Mouse (Mus musculus) stomach, embryonic 15.5 days (tissue): ENCODE measurements around the gene Rbfox1. TPM values are rescaled to one million over a fixed set of nuclear protein-coding genes. Genes with fewer than 3 reads are reported as not detected.
A peak's percentile ranks its signal among the peaks of the same experiment; 100 is the strongest.

Experiments used
- ATAC-seq: fragments of 200-750 bp; cut with Nextera tagmentation; 2 replicates; pipeline ENCODE4 v1.8.0; 2017; ENCODE audit warnings: low read depth, moderate number of reproducible peaks, moderate TSS enrichment; ENCODE audit not compliant: insufficient read depth, low FRiP score
- H3K27ac ChIP-seq: fragments of 300-500 bp; sonication (generic); 2 replicates; pipeline ENCODE4 v1.5.1; 2015; ENCODE audit warnings: mild to moderate bottlenecking, inconsistent platforms
- H3K27me3 ChIP-seq: fragments of 300-500 bp; sonication (generic); replicated peaks from 2 replicates; pipeline ENCODE4 v1.6.1; 2015; ENCODE audit warnings: inconsistent platforms
- H3K36me3 ChIP-seq: fragments of 300-500 bp; sonication (generic); 2 replicates; pipeline ENCODE4 v1.6.1; 2015; ENCODE audit warnings: inconsistent platforms
- H3K4me1 ChIP-seq: fragments of 300-500 bp; sonication (generic); 2 replicates; pipeline ENCODE4 v1.6.1; 2015; ENCODE audit warnings: inconsistent platforms
- H3K4me2 ChIP-seq: fragments of 300-500 bp; sonication (generic); 2 replicates; pipeline ENCODE4 v1.6.1; 2015; ENCODE audit warnings: mild to moderate bottlenecking, inconsistent platforms
- H3K4me3 ChIP-seq: fragments of 300-500 bp; sonication (generic); replicated peaks from 2 replicates; pipeline ENCODE4 v1.5.1; 2015; ENCODE audit warnings: inconsistent platforms
- H3K9ac ChIP-seq: fragments of 300-500 bp; sonication (generic); 2 replicates; pipeline ENCODE4 v1.6.1; 2015; ENCODE audit warnings: inconsistent platforms
- H3K9me3 ChIP-seq: fragments of 300-500 bp; sonication (generic); 2 replicates; pipeline ENCODE4 v1.6.1; 2016; ENCODE audit warnings: inconsistent platforms
- WGBS: fragments of 180-500 bp; shearing (Covaris S2); methylation state at CpG from one replicate; pipeline ENCODE4 v1.1.7; 2015; 5-methylcytosine and 5-hydroxymethylcytosine counted together
- polyA plus RNA-seq: library from polyadenylated mRNA; unstranded; fragments of >200 nt; fragmentation: Nextera tagmentation; extraction: Ambion mirVana; gene quantifications from 2 replicates; pipeline ENCODE4 v1.2.1, GENCODE M21; 2015

The Rbfox1 gene
- polyA plus RNA-seq, result 2.5 and 3.5 TPM in 2 replicates

GRCm38 (mm10) chr16:5884746-5885689, at the start of gene Rbfox1:
Gene Rbfox1 (plus strand): TSS chr16:5885355.
- Histone ChIP-seq H3K36me3 (no peaks in the 10 kb centered on the region), H3K4me2 (peak within 1 kb of the TSS; percentile 37), H3K4me3 (peak within 1 kb of the TSS; percentile 21), H3K27me3 (peaks cover 28% of the 10 kb centered on the region), H3K4me1 (no peaks in the 10 kb centered on the region), H3K27ac (no peak within 1 kb of the TSS), H3K9ac (no peak within 1 kb of the TSS), H3K9me3 (no peaks in the 10 kb centered on the region)
- 1% methylated on average over 65 of the region's 69 CpGs for WGBS
- no peak for ATAC-seq

DNA sequence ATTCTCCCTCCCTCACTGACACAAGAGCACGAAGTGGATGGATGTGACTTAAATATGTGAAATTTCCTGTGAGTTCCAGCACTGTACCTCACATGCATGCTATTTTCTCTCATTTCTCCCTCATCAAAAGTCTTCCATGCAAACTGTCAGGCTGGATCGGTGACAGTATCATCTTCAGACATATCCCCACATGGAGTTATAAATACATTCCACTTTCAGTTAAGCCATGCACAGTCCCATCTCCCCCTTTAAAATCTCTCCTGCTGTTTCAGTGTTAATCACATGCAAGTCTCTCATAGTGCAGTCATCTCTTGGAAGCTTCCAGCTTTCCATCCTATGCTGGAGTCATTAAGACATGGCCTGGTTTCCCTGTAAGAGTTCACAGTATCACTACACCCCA, 48.4 kb upstream of the Rbfox1 start:
- Histone ChIP-seq H3K36me3 (no peaks in the 10 kb centered on the region), H3K4me2 (no peak overlapping the region), H3K9me3 (no peaks in the 10 kb centered on the region), H3K4me1 (no peaks in the 10 kb centered on the region), H3K27me3 (no peaks in the 10 kb centered on the region), H3K9ac (no peak overlapping the region), H3K4me3 (no peak overlapping the region), H3K27ac (no peak overlapping the region)
- WGBS, result 85% methylated on average over 2 of the region's 2 CpGs
- ATAC-seq, result no peak

GRCm38 (mm10) chr16:5841167-5841566, 44.0 kb upstream of the Rbfox1 start:
- Histone ChIP-seq H3K27me3 (no peaks in the 10 kb centered on the region), H3K9ac (no peak overlapping the region), H3K9me3 (no peaks in the 10 kb centered on the region), H3K36me3 (no peaks in the 10 kb centered on the region), H3K27ac (no peak overlapping the region), H3K4me1 (no peaks in the 10 kb centered on the region), H3K4me3 (no peak overlapping the region), H3K4me2 (no peak overlapping the region)
- no peak for ATAC-seq
- 65% methylated on average over 5 of the region's 5 CpGs for WGBS

DNA sequence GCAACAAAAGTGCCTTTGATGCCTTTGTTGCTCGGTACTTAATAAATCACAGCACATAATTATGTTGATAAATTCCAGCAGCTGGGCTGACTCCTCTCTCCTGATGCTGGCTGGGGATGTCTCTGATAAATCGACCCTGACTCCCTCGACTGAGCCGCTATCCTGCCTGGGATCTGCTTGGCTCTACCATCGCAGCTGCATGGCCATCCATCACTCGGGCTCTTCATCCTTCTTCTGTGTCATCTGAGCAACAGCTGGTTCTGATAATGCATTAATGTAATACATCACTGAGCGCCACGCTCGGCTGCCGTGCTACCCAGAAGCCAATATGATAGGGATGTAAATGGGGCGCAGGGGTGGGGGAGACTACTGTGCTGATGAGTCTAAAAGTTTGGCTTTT, 39.5 kb upstream of the Rbfox1 start:
- Histone ChIP-seq H3K4me3 (no peak overlapping the region), H3K4me2 (no peak overlapping the region), H3K27me3 (no peaks in the 10 kb centered on the region), H3K36me3 (no peaks in the 10 kb centered on the region), H3K27ac (no peak overlapping the region), H3K4me1 (no peaks in the 10 kb centered on the region), H3K9ac (no peak overlapping the region), H3K9me3 (no peaks in the 10 kb centered on the region)
- 39% methylated on average over 11 of the region's 11 CpGs for WGBS
- no peak; the same call in 1 of the 2 replicates for ATAC-seq

DNA sequence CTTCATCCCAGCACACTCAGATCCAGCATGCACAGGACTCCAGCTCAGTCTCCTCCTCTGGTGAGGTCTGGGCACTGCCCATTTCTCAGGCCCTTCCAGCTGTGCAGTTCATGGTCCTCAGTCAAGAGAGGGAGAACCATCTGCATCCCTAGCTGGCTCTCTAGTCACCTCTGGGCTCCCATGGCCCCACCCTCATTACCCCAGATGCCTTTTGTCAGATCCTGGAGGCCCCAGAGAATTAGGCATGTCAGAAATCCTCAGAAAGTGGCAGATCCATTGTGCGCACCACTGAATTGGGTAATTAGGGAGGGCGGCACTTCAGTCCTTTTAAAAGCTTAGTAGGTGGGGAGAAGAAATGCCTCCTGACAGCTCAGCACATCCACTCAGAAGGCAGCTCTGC, 32.1 kb upstream of the Rbfox1 start:
- no peaks in the 10 kb centered on the region for H3K36me3 ChIP-seq
- WGBS, result 84% methylated on average over 2 of the region's 2 CpGs
- no peak for ATAC-seq
- H3K9me3 ChIP-seq, result no peaks in the 10 kb centered on the region
- H3K9ac ChIP-seq, result no peak overlapping the region
- no peaks in the 10 kb centered on the region for H3K4me1 ChIP-seq
- no peak overlapping the region for H3K4me3 ChIP-seq
- no peak overlapping the region for H3K27ac ChIP-seq
- no peak overlapping the region for H3K4me2 ChIP-seq
- no peaks in the 10 kb centered on the region for H3K27me3 ChIP-seq

- no peak overlapping the region for H3K4me2 ChIP-seq
- no peaks in the 10 kb centered on the region for H3K4me1 ChIP-seq
- H3K9me3 ChIP-seq, result no peaks in the 10 kb centered on the region
- no peak overlapping the region for H3K27ac ChIP-seq
- 86% methylated on average over 4 of the region's 4 CpGs for WGBS
- H3K9ac ChIP-seq, result no peak overlapping the region
- no peaks in the 10 kb centered on the region for H3K27me3 ChIP-seq
- no peak overlapping the region for H3K4me3 ChIP-seq
- ATAC-seq, result no peak
- H3K36me3 ChIP-seq, result no peaks in the 10 kb centered on the region
These were observed 20.8 kb upstream of the Rbfox1 start for GRCm38 (mm10) chr16:5864350-5864749.

- no peak overlapping the region for H3K27ac ChIP-seq
- WGBS, result 73% methylated on average over 1 of the region's 1 CpGs
- H3K9ac ChIP-seq, result no peak overlapping the region
- H3K4me3 ChIP-seq, result no peak overlapping the region
- H3K27me3 ChIP-seq, result no peaks in the 10 kb centered on the region
- ATAC-seq, result no peak
- H3K4me2 ChIP-seq, result no peak overlapping the region
- no peaks in the 10 kb centered on the region for H3K4me1 ChIP-seq
- H3K9me3 ChIP-seq, result no peaks in the 10 kb centered on the region
- no peaks in the 10 kb centered on the region for H3K36me3 ChIP-seq
These were observed 18.2 kb upstream of the Rbfox1 start for GRCm38 (mm10) chr16:5866966-5867365.

DNA sequence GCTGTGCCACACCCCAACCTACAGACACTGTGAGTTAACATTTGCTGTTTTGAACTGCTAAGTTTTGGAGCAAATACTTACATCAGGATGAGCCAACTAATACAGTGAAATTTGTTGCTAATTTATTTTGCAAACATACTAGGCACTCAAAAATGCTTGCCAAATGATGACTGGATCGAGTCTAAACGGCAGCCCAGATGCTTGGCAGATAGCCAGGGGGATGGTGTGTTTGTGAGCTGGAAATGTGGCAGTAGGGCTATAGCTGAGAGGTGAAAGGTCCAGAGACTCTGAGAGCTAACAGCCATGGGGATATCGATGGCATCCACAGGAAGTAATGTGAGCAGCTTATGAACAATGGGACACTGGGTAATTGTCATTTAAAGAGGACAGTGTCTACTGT, 14.8 kb upstream of the Rbfox1 start:
- no peak for ATAC-seq
- 39% methylated on average over 3 of the region's 3 CpGs for WGBS
- no peaks in the 10 kb centered on the region for H3K9me3 ChIP-seq
- no peak overlapping the region for H3K27ac ChIP-seq
- H3K4me2 ChIP-seq, result no peak overlapping the region
- no peaks in the 10 kb centered on the region for H3K36me3 ChIP-seq
- no peak overlapping the region for H3K9ac ChIP-seq
- H3K4me3 ChIP-seq, result no peak overlapping the region
- H3K27me3 ChIP-seq, result no peaks in the 10 kb centered on the region
- H3K4me1 ChIP-seq, result no peaks in the 10 kb centered on the region

- H3K27me3 ChIP-seq, result peaks cover 28% of the 10 kb centered on the region
- H3K36me3 ChIP-seq, result no peaks in the 10 kb centered on the region
- no peaks in the 10 kb centered on the region for H3K9me3 ChIP-seq
- WGBS, result 2% methylated on average over 4 of the region's 4 CpGs
- H3K4me3 ChIP-seq, result no peak overlapping the region
- no peak overlapping the region for H3K4me2 ChIP-seq
- no peak overlapping the region for H3K27ac ChIP-seq
- ATAC-seq, result no peak
- H3K9ac ChIP-seq, result no peak overlapping the region
- H3K4me1 ChIP-seq, result no peaks in the 10 kb centered on the region
These were observed 3.3 kb upstream of the Rbfox1 start for GRCm38 (mm10) chr16:5881820-5882219.

- 8% methylated on average over 15 of the region's 15 CpGs for WGBS
- H3K4me2 ChIP-seq, result peak overlapping the region; percentile 37
- no peak overlapping the region for H3K27ac ChIP-seq
- peak overlapping the region; percentile 21; the same call in 1 of the 2 replicates for H3K4me3 ChIP-seq
- no peaks in the 10 kb centered on the region for H3K9me3 ChIP-seq
- no peaks in the 10 kb centered on the region for H3K4me1 ChIP-seq
- no peak overlapping the region for H3K9ac ChIP-seq
- H3K27me3 ChIP-seq, result peaks cover 28% of the 10 kb centered on the region
- no peak for ATAC-seq
- no peaks in the 10 kb centered on the region for H3K36me3 ChIP-seq
These were observed 515 bp downstream of the Rbfox1 start for GRCm38 (mm10) chr16:5885690-5886050.

GRCm38 (mm10) chr16:5895564-5895963, 10.4 kb downstream of the Rbfox1 start:
- H3K4me3 ChIP-seq, result no peak overlapping the region
- WGBS, result 62% methylated on average over 7 of the region's 7 CpGs
- no peak for ATAC-seq

DNA sequence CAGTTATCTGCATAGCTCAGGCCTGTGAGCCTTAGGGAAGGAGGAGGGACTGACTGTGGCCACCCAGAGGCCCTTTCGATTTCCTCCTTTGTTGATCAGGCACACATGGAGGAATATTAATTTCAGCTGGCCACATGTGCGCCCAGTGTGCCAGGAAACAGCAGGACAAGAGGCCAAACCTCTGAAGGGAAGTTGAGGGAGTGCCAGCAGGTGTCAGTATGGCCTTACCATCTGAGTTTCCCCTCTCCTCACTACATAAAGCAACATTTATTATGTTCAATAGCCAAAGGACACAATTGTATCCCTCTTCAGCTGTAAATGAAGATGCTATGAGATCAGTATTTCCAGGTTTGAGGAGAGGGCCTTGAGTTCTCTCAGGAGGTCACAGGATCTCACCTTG, 13.2 kb downstream of the Rbfox1 start:
- ATAC-seq, result no peak
- Histone ChIP-seq H3K9me3 (no peaks in the 10 kb centered on the region), H3K4me1 (no peaks in the 10 kb centered on the region), H3K4me2 (no peak overlapping the region), H3K9ac (no peak overlapping the region), H3K36me3 (no peaks in the 10 kb centered on the region), H3K27ac (no peak overlapping the region), H3K27me3 (no peaks in the 10 kb centered on the region), H3K4me3 (no peak overlapping the region)
- WGBS, result 48% methylated on average over 2 of the region's 2 CpGs

More at GRCm38 (mm10) chr16:5895564-5895963, 10.4 kb downstream of the Rbfox1 start:
- no peak overlapping the region for H3K9ac ChIP-seq
- no peaks in the 10 kb centered on the region for H3K9me3 ChIP-seq
- H3K27ac ChIP-seq, result no peak overlapping the region
- no peaks in the 10 kb centered on the region for H3K36me3 ChIP-seq
- no peaks in the 10 kb centered on the region for H3K27me3 ChIP-seq
- no peaks in the 10 kb centered on the region for H3K4me1 ChIP-seq
- H3K4me2 ChIP-seq, result no peak overlapping the region
